Mouse (Mus musculus) mature B cell (primary cell): ENCODE measurements at regions not wholly inside any gene's neighbourhood (a gene's known extent, or its start where the extent isn't known, plus 50 kb on each side); places are given as distances from the start of the nearest gene placed in this dataset.

ENCODE experiments used
- in situ Hi-C: fragments of 300-500 bp; cut with MboI; formaldehyde crosslinking; loops from 2 replicates; pipeline ENCODE4 v1.14.3; 2019

DNA sequence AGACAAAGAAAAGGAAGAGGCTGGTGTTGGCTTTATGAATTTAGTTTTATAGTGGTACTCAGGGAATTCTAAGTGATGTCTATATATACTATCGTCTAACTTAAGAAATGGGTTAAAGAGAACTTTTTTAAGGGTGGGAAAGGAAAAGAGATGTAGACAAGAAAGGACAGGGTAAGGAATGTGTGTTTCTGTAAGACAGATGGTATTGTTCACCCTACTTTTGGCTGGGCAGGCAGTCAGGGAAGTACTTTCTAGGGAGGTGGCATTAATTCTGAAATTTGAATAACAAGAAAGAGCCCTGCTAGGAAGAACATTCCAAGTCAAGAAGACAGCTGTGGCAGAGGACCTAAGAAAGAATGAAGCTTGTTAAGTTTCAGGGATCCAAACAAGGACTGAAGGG lies 263.0 kb downstream of the Pik3r1 start:
- in situ Hi-C loops: no loop called here

DNA sequence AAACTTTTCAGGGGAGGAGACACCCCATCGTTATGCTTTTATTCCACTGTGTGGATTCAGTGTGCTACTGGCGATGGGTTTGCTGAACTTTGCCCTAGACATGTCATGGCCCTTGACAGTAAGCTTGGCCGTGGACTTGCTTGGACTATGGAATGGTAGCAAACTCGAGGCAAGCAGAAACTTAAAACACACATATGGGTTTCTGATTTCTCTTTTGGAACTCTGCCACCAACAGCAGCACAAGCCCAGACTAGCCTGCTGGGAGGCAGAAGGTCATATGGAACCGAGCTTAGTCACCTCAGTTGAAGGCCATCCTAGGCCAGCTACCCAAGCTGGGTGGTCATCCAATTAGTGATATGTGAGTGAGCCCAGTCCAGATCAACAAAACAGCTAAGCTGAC lies 263.8 kb downstream of the Pik3r1 start:
- in situ Hi-C loops: no loop called here

DNA sequence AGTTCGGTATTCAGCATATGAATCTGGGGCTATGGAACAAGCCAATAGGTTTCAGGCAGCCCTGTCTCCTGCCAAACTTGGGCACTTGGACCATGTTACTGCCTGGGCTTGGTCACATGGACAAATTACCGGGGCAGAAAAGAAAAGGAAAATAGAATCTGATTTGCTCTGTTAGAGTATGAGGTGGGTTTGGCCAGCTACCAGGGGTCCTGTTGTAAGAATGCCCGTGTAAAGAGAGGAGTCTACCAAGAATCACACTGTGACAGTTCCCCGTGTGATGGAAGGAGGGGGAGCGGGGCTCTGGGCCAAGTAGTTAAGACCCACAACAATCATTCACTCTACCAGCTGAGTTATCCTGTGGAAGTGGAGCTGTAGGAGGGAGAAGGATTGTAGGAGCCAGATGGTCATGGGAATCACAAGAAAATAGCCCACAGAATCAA lies 266.2 kb downstream of the Pik3r1 start:
- in situ Hi-C loops: no loop called here

DNA sequence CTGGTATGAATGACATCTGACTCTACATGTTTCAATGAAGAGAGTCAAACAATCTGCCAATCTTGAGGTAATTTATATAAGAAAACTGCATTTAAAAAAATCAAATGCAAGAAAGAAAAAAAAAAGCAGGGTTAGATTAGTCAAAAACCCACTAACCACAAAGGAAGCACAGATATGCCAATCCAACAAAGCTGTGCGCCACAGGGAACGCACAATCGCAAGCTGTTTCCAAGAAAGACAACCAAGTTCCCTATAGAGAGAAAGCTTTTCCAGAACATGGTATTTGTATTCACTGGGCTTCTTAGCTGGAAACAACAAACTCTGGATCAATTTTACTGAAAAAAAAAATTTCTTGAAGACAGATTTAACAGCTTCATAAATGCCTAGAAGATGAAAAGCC lies 267.0 kb downstream of the Pik3r1 start:
- in situ Hi-C loops: no loop called here

DNA sequence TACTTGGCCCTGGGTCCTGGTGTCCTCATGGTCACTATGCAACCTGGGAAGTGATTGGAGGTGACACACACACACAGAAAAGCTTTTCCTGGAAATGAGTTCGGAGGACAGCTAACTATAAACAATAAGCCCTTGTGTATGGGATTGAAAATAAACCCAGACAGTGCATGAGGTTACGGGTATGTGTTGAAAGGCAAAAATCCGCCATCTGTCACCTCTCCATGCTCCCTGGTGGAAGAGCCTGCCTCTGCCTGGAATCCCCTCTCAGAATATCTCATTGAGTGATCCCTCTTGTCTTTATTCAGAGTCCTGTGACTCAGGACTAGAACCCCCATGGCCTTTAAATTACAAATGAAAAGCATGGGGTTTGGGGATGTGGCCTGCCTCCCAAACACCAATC lies 276.2 kb downstream of the Pik3r1 start:
- in situ Hi-C loops: no loop called here

DNA sequence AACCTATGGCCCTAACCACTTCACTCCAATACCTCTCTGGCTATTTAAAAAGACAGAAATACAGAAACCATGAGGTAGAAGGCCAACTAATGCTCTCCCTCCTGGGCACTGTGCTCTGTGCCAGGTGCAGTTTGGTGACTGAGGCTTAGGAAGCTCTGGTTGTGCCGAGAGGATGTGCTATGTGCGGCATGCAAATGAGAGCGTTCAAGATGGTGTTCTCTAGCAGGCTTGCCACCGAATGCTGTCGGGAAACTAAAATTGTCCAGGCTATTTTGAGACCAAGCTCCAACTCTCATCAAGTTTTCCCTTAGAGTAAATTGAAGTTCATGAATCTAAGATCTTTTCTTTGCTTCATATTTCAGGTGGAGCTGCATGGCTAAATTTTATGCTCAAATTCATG lies 277.1 kb downstream of the Pik3r1 start:
- in situ Hi-C loops: no loop called here

DNA sequence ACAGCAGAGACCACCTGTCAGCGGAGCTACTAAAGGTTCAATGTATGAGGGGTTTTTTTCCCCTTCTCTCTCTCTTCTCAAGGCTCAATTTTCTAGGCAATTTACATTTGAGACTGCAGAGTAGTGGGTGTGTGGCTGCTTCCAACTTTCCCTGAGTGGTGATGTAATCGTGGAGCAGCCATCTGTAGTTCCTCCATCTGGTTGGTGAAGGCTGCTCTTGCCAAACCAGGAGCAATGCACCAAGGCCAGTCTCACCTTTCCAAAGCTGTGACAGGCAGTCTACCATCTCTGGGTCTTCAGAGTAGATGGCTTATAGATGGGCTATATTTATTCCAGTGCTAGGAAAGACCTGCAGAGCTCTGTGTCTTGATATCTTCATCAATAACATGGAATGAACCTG lies 280.4 kb downstream of the Pik3r1 start:
- in situ Hi-C loops: no loop called here

DNA sequence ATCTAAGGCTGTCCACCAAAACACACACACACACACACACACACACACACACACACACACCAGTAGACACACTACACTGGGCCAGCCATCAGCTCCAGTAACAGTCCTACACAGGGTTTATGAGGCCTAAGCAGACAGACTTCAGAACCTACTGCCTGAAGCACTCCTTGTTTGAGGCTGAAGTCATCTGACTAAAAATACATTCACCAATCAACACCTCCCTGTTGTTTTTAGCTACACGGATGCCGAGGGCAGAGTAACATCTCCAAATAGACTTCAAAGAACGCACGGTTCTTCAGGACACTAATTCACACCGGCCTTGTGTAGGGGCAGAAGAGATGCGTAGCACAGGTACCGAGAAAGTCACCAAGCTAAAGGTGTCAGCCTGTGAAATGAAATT lies 282.2 kb downstream of the Pik3r1 start:
- in situ Hi-C loops: no loop called here

DNA sequence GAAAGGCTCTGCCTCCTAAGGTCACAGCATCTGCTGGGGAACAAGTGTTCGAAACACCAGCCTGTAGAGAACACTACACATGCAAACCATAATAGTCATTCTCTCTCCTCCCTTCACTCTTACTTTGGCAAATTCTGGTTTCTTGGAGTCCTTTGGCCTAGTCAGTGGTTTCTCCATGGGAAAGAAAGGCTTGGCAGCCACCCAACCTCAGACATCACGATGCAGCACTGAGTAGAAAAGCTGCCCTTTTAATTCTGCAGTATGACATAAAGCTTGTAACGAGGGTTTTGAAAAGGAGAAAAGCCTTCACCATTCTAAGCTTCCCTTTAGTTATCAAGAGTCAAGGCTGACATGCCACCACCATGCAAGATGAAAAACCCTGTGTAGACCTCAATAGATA lies 284.2 kb downstream of the Pik3r1 start:
- in situ Hi-C loops: no loop called here

DNA sequence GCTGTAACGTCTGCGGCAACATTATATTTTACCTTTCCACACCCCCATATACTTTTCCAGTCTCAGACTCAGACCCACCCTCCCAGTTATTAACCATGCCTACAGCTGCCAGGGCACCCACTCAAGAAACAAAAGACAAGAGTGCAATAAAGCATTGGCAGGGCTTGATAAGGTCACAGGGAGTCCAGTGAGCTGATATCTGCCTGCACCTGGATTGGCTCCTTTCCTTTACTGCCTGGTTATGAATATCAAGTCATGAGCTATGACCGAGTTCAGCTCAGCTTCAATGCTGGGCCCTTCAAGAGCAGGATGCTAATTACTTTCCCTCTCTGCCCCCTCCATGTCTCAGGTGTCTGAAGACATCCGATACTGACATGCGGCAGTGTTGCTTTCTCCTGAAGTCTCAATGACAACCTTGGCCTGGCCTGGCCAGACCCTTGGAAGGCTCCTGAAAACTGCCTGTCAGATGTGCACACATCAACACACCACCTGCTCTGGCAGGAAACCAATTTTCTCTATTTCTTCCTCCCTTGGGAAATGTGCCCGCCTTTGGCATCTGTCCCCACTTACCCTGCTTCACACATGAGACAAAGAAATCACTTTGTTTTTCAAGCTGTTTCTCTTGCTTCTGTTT lies 286.3 kb downstream of the Pik3r1 start:
- in situ Hi-C loops: no loop called here

DNA sequence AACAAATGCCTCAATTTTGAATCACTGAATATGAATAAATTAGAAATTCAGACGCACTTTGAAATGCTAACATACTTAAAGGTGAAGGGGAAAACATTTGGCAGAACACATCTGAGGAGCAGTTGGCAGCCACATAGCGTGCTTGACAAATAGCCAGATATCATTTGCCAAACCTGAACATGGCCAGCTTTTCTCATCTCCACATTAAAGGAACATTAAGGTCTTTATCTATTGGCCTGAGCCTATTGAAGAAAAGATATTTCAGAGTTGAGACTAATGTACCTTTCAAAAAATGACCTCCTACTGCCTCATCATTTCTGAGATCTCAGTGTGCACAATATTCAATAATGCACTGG lies 288.7 kb downstream of the Pik3r1 start:
- in situ Hi-C loops: no loop called here

DNA sequence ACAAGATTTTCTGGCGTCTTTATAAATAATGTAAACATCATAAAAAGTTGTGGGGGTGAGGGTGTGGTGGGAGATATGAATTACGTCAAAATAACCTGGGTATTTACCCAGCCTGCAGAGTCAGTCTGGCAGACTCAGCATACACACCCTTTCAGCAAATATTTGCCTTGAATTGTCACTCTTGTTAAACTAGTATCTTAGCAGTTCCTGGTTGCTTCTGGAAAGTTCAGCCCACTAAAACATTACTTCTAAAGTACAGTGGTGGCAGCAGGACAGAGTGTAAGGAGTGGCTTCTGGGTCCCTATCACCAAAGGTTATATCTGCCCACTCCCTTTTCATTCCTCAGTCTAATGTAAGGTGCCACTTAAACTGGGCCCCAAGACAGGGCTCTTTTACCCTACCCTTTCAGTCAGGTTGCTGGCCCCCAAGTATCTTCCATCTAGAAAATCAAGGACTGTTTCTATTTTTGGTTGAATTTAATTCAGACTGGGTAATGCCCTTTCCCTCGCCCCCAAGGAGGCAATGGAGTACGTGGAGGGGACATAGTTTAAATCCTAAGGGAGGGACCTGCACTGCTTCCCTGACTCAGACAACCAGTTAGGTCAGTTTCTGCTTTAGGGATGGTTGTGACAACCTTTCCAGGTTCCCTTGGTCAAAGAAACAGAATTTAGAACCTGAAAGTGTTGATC lies 289.3 kb downstream of the Pik3r1 start:
- in situ Hi-C loops: no loop called here

DNA sequence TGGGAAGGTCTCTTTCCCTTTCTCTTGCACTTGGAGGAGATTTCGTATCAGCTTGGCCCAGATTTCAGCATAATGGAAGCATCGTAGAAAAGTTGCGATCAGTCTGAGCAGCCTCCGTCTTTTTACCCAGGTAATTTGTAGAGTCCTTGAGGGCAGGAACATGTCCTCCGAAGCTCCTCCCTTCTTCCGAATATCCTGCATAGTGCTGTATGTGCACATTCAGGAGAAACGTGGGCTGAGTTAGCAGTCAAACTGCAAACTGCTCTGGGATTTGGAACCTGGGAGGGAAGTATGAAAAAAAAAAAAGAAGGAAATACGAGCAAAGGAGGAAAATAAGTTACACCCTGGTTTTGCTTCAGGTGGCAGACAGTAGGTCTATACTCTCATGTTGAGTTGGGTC lies 294.7 kb downstream of the Pik3r1 start:
- in situ Hi-C loops: no loop called here

DNA sequence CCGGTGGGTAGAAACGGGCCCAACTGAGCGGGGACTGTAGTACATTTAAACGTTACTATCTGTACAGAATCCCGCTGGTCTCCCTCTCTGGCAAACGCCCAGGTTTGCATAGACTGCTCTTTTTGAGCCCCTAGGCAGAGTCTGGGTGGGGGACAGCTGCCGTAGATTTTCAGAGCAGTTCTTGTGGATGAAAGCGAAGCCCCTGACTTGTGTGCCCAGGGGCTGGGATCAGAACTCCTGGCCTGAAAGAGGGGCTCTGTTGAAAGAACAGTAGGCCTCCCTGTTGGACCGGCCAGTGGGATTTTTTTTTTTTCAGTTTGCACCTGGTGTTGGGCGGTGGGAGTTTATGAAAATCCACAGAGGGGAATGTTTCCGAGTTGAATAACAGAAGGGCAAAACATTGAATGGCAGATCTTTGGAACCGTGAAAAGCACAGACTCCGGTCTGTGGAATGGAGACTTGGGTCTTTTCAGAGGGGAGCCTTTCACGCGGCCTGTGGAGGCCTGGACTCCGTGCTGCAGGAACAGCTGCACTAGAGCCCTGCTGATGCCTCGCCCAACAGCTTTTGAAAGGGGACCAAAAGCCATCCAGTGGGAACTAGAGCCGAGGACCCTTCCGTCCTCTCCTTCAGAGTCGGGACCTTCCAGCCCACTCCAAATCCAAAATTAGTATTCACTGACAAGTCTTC lies 297.3 kb downstream of the Pik3r1 start:
- in situ Hi-C loops: no loop called here

DNA sequence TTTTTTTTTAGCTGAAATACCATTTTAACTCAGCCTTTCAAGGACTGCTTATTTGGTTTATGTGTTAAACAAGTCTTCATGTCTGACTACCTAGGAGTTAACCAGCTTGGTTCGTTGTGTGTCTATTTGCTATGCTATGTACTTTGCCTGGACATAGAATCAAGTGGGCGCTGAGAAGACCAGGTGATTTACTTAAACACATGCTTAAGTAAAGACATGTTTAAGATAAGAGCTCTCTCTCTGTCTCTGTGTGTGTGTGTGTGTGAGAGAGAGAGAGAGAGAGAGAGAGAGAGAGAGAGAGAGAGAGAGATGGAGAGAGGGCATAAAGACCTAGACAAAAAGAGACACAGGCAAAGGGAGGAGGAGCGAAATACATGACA lies 302.3 kb downstream of the Pik3r1 start:
- in situ Hi-C loops: no loop called here

DNA sequence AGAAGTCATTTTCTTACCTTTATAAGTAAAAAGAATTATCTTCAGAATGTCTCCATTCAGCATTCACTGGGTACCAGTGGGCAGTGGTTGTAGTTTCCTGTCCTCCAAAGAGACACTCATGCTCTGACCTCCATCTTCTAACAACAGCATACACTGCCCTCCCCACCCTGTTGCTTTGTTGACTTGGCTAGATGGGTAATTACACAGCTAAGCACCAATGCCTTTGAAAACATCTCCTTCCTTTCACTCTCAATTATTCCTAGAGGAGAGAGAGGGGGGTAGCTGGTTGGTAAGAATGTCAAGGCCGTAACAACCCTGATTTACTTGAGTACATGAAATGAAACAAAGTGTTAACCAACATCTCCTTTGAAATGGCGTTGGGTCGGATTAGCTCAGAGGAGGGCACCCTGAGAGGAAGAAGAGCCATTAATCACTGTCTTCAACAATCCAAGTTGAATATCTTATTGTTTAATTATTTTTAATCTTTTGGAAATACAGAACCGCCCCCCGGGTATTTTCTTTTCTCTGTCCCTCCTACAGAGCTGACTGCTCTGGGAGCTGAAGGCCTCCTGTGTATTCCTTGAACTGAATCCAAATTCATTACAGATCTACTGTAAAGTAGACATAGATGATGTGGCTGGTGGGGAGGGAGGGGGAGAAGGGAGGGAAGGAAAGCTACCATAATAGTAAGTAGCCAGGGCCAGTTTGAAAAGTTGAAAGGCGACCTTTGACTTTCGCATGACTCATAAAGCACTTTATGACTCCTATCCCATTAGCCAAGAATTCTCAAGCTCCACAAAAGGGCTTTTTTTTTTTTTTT lies 302.9 kb downstream of the Pik3r1 start:
- in situ Hi-C loops: no loop called here

DNA sequence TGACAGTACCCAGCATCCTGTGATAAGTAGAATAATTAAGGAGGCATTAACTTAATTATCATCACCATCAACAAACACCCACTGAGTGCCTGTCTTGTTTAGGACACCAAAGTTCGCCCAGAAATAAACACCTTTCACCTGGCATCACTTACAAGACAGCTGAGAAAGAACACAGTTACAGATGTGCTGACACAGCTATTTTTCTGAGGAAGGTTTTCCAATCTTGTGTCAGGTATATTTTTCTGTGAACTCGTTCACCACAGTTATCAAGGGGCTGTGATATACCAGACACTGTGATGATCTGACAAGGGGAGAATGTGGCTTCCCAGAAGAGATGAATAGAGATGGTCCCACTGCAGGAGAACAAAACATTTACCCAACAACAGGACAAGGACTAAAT lies 311.1 kb downstream of the Pik3r1 start:
- in situ Hi-C loops: no loop called here

DNA sequence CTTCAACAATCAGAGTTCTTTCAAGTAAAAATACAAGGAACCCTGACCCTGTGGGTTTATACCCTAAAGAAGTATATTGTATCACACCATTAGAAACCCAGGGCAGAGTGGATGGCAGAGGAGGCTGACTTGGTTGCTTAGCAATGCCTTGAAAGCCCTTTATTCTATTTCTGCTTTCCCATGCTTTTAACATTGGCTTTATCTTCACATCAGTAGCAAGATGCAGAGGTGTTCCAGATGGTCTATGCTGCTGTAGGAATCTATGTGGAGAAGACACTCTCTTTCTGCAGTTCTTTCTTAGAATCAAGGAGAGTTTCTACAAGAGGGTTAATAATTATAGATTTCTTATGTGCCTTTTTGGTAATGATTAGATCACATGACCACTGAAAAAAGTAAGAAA lies 313.7 kb downstream of the Pik3r1 start:
- in situ Hi-C loops: no loop called here

DNA sequence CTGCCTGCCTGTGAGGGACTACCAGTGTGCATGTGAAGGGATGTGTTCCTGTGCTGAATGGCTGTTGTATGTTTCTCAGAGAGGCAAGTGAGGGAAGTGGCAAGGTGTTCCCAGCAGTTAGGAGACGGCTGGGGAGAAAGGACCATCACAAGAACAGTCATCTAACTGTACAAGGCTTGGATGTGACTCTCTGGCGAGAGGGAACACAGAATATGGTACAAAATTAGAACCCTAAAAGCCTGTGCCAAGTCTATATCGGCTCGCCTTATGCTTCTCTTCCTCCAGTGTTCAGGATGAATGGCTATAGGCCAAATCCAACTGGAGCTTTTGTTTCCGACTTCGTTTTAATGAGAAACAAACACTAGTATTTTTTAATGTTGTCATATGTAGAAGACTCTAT lies 317.5 kb downstream of the Pik3r1 start:
- in situ Hi-C loops: no loop called here

DNA sequence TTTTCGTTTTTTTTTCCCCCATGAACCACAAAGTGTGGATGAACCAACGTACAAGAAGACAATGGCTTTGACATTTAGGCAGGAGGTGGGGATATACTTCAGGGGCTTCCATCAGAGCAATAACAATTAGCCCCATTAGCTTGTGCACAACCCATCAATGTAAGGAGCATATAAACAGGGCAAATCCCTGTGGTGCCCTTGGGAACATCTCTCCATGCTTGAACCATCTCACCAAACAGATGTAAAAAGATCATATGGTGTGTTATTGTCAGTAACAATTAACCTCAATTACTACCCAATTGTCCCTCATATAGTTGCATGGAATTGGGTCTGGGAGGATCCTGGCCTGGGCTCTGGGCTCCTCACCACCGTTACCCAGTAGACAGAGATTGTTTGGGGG lies 328.5 kb downstream of the Pik3r1 start:
- in situ Hi-C loops: no loop called here

DNA sequence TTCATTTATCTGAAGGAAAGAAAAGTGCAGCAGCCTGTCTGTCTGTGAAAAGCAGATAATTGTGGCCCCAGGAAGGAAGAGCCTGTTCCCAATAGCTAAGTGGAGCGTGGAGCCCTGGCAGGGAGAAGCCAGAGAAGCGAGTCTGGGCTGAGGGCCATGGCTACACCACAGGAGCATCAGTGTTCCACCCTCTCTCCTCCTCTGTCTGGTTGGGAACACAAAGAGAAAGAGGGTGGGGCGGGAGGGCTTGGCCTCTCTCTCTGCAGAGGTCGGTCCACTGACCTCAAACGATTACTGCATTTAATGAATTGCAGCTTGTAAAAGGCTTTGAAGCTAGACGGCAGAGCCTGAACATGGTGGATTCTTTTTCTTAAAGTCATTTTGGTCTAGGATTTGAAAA lies 329.0 kb downstream of the Pik3r1 start:
- in situ Hi-C loops: no loop called here

DNA sequence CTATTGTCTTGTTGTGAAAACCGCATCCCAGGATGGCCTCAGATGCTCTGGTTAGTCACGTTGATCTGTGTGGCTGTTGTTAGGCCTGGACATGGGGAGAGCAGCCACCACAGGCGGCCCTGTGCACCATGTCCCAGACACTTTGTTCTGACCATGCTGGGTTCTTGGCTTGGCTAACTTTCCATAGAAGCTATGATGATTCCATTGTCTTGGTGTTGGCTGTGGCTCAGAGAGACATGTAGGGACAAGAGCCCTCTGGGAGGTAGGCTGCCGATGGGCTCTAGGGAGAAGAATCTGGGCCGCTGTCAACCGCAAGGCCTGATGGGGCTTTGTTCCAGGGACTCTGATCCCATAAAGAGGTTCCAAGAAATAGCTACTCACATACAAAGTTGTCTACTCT lies 334.9 kb downstream of the Pik3r1 start:
- in situ Hi-C loops: no loop called here
